Comparison of ENCODE assay signal across 26 mouse cellular contexts in genomic region chr8:69897857-69898256, GRCm38 (mm10). TPM values are rescaled to one million over a fixed set of nuclear protein-coding genes. Genes with fewer than 3 reads are reported as not detected.
DNase-seq lines count a peak whose midpoint lies in the region; ATAC-seq and TF ChIP-seq lines count a peak whose summit lies in the region.
"Had no signal": no experiment of that assay in that cellular context is flagged by ENCODE, and none has a peak within 500 bp of the region (broad histone marks: within the 10 kb centered on the region; RNA-seq: fewer than 3 reads in every experiment).

No protein-coding gene starts in this region.

- peaks cover 8% of the 10 kb centered on the region for H3K36me3 ChIP-seq in heart, embryonic 16.5 days (ENCODE audit: control insufficient read depth, insufficient read depth)
- H3K36me3 ChIP-seq in kidney, postnatal 0 days (ENCODE audit: insufficient read depth, low read length), result 0 out of 2 replicates have a peak, but pooled peaks cover 7% of the 10 kb centered on the region
- H3K36me3 ChIP-seq in megakaryocyte, embryonic 14.5 days (replicated peaks; ENCODE audit: low read length), result peaks cover 66% of the 10 kb centered on the region

- no peak overlapping the region for H3K27ac ChIP-seq in heart, embryonic 16.5 days (ENCODE audit: low read length)
- H3K27ac ChIP-seq in kidney, postnatal 0 days, result no peak overlapping the region
- H3K27ac ChIP-seq: embryonic facial prominence, embryonic 12.5 days; hindbrain, postnatal 0 days; midbrain, embryonic 12.5 days; stomach, embryonic 15.5 days had no signal

- no peak overlapping the region for H3K4me2 ChIP-seq in heart, embryonic 16.5 days (ENCODE audit: low read depth, low read length)
- no peak overlapping the region for H3K4me2 ChIP-seq in kidney, postnatal 0 days (ENCODE audit: low read length)
- H3K4me2 ChIP-seq: embryonic facial prominence, embryonic 12.5 days; heart, embryonic 11.5 days; midbrain, embryonic 12.5 days; stomach, embryonic 15.5 days had no signal

- no peak for DNase-seq in heart, adult 18-20 months
- DNase-seq in kidney, postnatal 0 days (ENCODE audit: low spot score), result no peak
- no peak for DNase-seq in kidney, adult 18-20 months
- DNase-seq: adrenal gland, postnatal 36 days; cerebellum, adult 11 months; cerebellum, postnatal 10 days; gastrocnemius, postnatal 10 days; heart, postnatal 10 days; left cerebral cortex, postnatal 4 days; lung, postnatal 10 days; thymus, postnatal 25 days had no signal

- 78% methylated on average over 6 of the region's 6 CpGs for WGBS in heart, embryonic 16.5 days
- 87% methylated on average over 6 of the region's 6 CpGs for WGBS in kidney, postnatal 0 days

- 0 out of 2 replicates have a peak overlapping the region, but pooled peaks have one; percentile 19 for H3K9ac ChIP-seq in heart, embryonic 16.5 days (ENCODE audit: low read length)
- 0 out of 2 replicates have a peak overlapping the region, but pooled peaks have one; percentile 4 for H3K9ac ChIP-seq in kidney, postnatal 0 days (ENCODE audit: low read depth, low read length)
- H3K9ac ChIP-seq: embryonic facial prominence, embryonic 12.5 days; midbrain, embryonic 12.5 days; stomach, embryonic 15.5 days had no signal

- no peak for ATAC-seq in heart, embryonic 16.5 days (replicated peaks; ENCODE audit: extremely low read depth, insufficient read depth, low FRiP score)
- no peak for ATAC-seq in kidney, postnatal 0 days (replicated peaks; ENCODE audit: low FRiP score, low read depth)
- ATAC-seq in megakaryocyte, adult 5-6 weeks (ENCODE audit: poor library complexity, severe bottlenecking), result no peak
- no peak for ATAC-seq in cerebellum, adult (ENCODE audit: insufficient number of reproducible peaks, low FRiP score, low TSS enrichment)
- ATAC-seq: forebrain, embryonic 14.5 days; hindbrain, postnatal 0 days; Patski had no signal

- no peaks in the 10 kb centered on the region for H3K9me3 ChIP-seq in heart, embryonic 16.5 days (replicated peaks; ENCODE audit: control insufficient read depth, low read length)
- no peaks in the 10 kb centered on the region for H3K9me3 ChIP-seq in kidney, postnatal 0 days (replicated peaks; ENCODE audit: low read length)
- H3K9me3 ChIP-seq in megakaryocyte, embryonic 14.5 days, result no peaks in the 10 kb centered on the region
- H3K9me3 ChIP-seq: embryonic facial prominence, embryonic 12.5 days; midbrain, embryonic 12.5 days; stomach, embryonic 15.5 days had no signal

- H3K27me3 ChIP-seq in heart, embryonic 16.5 days (ENCODE audit: control insufficient read depth, insufficient read depth, low read length), result no peaks in the 10 kb centered on the region
- H3K27me3 ChIP-seq in kidney, postnatal 0 days (ENCODE audit: insufficient read depth, low read length), result no peaks in the 10 kb centered on the region
- no peaks in the 10 kb centered on the region for H3K27me3 ChIP-seq in megakaryocyte, embryonic 14.5 days (replicated peaks)
- H3K27me3 ChIP-seq: embryonic facial prominence, embryonic 12.5 days; Patski; stomach, embryonic 15.5 days had no signal

- peaks cover 44% of the 10 kb centered on the region for H3K4me1 ChIP-seq in heart, embryonic 16.5 days (ENCODE audit: control insufficient read depth, insufficient read depth, low read length)
- H3K4me1 ChIP-seq in kidney, postnatal 0 days (replicated peaks; ENCODE audit: insufficient read depth, low read length), result peaks cover 5% of the 10 kb centered on the region; the same call in 1 of the 2 replicates
- peaks cover 79% of the 10 kb centered on the region for H3K4me1 ChIP-seq in megakaryocyte, embryonic 14.5 days

- no peak for TF ChIP-seq CTCF in kidney, postnatal 0 days (IDR thresholded peaks at IDR 0.05; ENCODE audit: low read depth)

- no peak overlapping the region for H3K4me3 ChIP-seq in heart, embryonic 16.5 days (ENCODE audit: low read length)
- no peak overlapping the region for H3K4me3 ChIP-seq in kidney, postnatal 0 days (replicated peaks; ENCODE audit: low read depth, low read length)
- peak overlapping the region; percentile 35 for H3K4me3 ChIP-seq in megakaryocyte, embryonic 14.5 days (replicated peaks)
- H3K4me3 ChIP-seq: embryonic facial prominence, embryonic 12.5 days; erythroblast, embryonic 14.5 days; midbrain, embryonic 12.5 days; stomach, embryonic 15.5 days had no signal

RNA-seq across cellular contexts. Expression of gene Tssk6, which starts 4.1 kb away (rescaled TPM):
- polyA plus RNA-seq in heart, embryonic 16.5 days (2015; fragmentation: Nextera tagmentation; extraction: Ambion mirVana), result 1.1 and 2.0 TPM in 2 replicates
- under 1 TPM in 1 of 2 experiments, not detected in 1; 0.25 TPM for total RNA-seq in heart, adult 18-20 months (2021)
- polyA plus RNA-seq in kidney, postnatal 0 days (2015; fragmentation: Nextera tagmentation; extraction: Ambion mirVana), result 3.8 and 4.0 TPM in 2 replicates
- 1.3 and 5.3 TPM in 2 replicates for polyA plus RNA-seq in megakaryocyte, embryonic 14.5 days (2012; ENCODE audit: insufficient read depth, low replicate concordance)
- 0.27 TPM in 1 of 2 replicates, not detected in the other for total RNA-seq in megakaryocyte, adult 5-6 weeks (2015)
- total RNA-seq in megakaryocyte, adult 5-6 weeks (2017), result 0.16 and 0.26 TPM in 2 replicates
- total RNA-seq: left cerebral cortex, postnatal 4 days had no signal

RNA-seq across cellular contexts. Expression of gene Ndufa13, which starts 4.5 kb away (rescaled TPM):
- polyA plus RNA-seq in heart, embryonic 16.5 days (2015; fragmentation: Nextera tagmentation; extraction: Ambion mirVana), result 372 and 379 TPM in 2 replicates
- 100 to 1,000 TPM; 455 to 494 TPM for total RNA-seq in heart, adult 18-20 months (2021)
- 288 and 310 TPM in 2 replicates for polyA plus RNA-seq in kidney, postnatal 0 days (2015; fragmentation: Nextera tagmentation; extraction: Ambion mirVana)
- 31.7 and 195 TPM in 2 replicates for polyA plus RNA-seq in megakaryocyte, embryonic 14.5 days (2012; ENCODE audit: insufficient read depth, low replicate concordance)
- total RNA-seq in megakaryocyte, adult 5-6 weeks (2015), result 63.4 and 75.7 TPM in 2 replicates
- 120 and 143 TPM in 2 replicates for total RNA-seq in megakaryocyte, adult 5-6 weeks (2017)

RNA-seq across cellular contexts. Expression of gene Yjefn3, which starts 4.7 kb away (rescaled TPM):
- 8.2 and 8.7 TPM in 2 replicates for polyA plus RNA-seq in heart, embryonic 16.5 days (2015; fragmentation: Nextera tagmentation; extraction: Ambion mirVana)
- 10 to 100 TPM; 13.7 to 14.2 TPM for total RNA-seq in heart, adult 18-20 months (2021)
- 4.8 and 5.2 TPM in 2 replicates for polyA plus RNA-seq in kidney, postnatal 0 days (2015; fragmentation: Nextera tagmentation; extraction: Ambion mirVana)
- polyA plus RNA-seq in megakaryocyte, embryonic 14.5 days (2012; ENCODE audit: insufficient read depth, low replicate concordance), result 4.7 and 13.7 TPM in 2 replicates
- total RNA-seq in megakaryocyte, adult 5-6 weeks (2015), result 3.1 TPM in 1 of 2 replicates, not detected in the other
- total RNA-seq in megakaryocyte, adult 5-6 weeks (2017), result not detected in 2 replicates
- total RNA-seq: granulocyte monocyte progenitor cell, adult 5-6 weeks; neutrophil, adult 5-6 weeks had no signal

RNA-seq across cellular contexts. Expression of gene Cilp2, which starts 10.4 kb away (rescaled TPM):
- 0.29 and 0.47 TPM in 2 replicates for polyA plus RNA-seq in heart, embryonic 16.5 days (2015; fragmentation: Nextera tagmentation; extraction: Ambion mirVana)
- total RNA-seq in heart, adult 18-20 months (2021), result 1 to 10 TPM; 1.2 to 1.4 TPM
- polyA plus RNA-seq in kidney, postnatal 0 days (2015; fragmentation: Nextera tagmentation; extraction: Ambion mirVana), result 0.69 and 0.75 TPM in 2 replicates
- polyA plus RNA-seq in megakaryocyte, embryonic 14.5 days (2012; ENCODE audit: insufficient read depth, low replicate concordance), result 0.20 TPM in 1 of 2 replicates, not detected in the other
- total RNA-seq in megakaryocyte, adult 5-6 weeks (2015), result not detected in 2 replicates
- total RNA-seq in megakaryocyte, adult 5-6 weeks (2017), result not detected in 2 replicates
- total RNA-seq: granulocyte monocyte progenitor cell, adult 5-6 weeks; neutrophil, adult 5-6 weeks had no signal
- polyA plus RNA-seq: erythroblast, embryonic 14.5 days; liver, embryonic 16.5 days had no signal
